Mouse (Mus musculus): ENCODE results near the gene Urm1. TPM values are rescaled to one million over a fixed set of nuclear protein-coding genes. Genes with fewer than 3 reads are reported as not detected.
"Not testable (repeated sequence)": the region's sequence is repeated elsewhere in the genome, so short reads cannot be mapped to it uniquely, and the experiment has no call there.

Gene Urm1
- polyA plus RNA-seq, 1 experiment, result 22.3 TPM

DNA sequence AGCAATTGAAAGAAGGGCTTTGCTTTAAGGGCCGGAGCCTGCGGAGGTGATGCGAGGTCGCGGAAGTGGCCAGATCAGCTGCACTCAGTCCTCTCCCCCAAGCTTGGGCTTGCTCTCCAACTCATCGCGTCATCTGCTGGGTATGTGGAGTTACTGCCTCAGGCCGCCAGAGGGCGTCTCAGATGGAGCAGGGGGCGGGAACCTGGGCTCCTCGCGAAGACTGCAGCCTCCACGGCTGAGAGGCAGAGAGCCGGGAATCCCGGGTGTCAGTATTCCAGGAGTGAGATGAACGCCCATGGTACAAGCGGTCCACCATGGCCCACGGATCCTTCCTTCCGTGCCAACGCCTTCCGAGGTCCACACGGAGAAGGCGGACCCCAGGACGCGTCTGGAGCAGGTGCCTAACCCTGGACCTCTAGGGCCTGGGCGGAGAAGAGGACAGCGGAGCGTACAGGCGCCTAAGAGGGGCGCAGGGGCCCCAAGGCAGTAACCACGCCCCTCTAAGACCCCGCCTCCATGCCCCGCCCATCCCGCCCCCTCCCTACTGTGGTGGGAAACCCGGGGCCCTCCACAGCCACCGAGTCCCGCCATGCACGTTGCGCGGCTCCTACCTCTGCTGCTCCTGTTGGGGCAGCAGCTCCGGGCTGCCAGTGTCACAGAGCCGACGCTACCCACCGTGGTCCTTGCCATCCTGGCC is 49.2 kb downstream of the Urm1 start, which contains the start of gene Cercam:
Cercam (plus strand) TSS at position 216 of the 697 bp plus-strand sequence.
- no peaks in the 10 kb centered on the region; the same call in 1 of the 2 replicates for H3K4me1 ChIP-seq (ENCODE audit: control insufficient read depth, insufficient read depth, low read length)
- H3K27ac ChIP-seq (ENCODE audit: control insufficient read depth, insufficient read depth, low read depth, low read length, poor library complexity), result peak within 1 kb of the TSS; percentile 87
- TF ChIP-seq POLR2A (IDR thresholded peaks at IDR 0.05; ENCODE audit: borderline replicate concordance, control insufficient read depth, low read depth, low read length) (peak; percentile 58), CTCF (IDR thresholded peaks at IDR 0.05; ENCODE audit: control insufficient read depth, insufficient read depth, low read length) (peak; percentile 92)

DNA sequence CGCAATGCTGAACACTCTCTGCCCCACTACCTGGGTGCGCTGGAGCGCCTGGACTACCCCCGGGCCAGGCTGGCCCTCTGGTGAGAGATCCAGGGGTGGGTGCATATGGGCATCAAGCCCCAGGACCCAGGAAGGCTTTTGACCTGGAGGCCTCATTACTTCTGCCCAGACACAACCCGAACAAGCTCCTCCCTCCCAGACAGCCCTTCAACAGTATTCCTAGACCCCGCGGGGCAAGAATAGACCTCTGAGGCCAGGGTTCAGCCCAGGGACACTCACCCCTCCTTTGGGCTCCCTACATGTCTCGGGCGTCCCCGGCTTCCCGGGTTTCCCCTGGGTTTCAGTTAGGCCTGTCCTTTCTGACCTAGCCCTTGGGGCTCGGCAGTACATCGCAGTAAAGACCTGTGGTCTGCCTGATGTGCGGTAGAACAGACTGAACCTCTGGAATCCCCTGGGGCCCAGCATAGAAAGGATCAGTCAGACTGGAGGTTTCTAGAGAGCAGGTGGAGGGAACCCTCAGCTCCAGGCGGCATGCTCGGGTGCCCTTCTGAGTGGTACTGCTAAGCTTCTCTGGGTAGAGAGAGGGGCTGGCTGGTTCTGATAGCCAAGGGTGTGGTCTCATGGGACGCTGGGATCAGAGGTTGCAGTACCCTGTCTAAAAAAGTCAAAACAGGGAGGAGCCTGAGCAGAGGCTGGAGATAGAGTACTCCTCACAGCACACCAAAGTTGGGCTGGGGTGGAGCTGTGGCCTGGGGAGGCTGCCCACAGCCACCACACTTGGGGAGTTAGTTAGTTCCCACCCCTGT is 50.0 kb downstream of the Urm1 start:
- no peak for TF ChIP-seq CTCF (IDR thresholded peaks at IDR 0.05; ENCODE audit: control insufficient read depth, insufficient read depth, low read length)
- TF ChIP-seq POLR2A (IDR thresholded peaks at IDR 0.05; ENCODE audit: borderline replicate concordance, control insufficient read depth, low read depth, low read length), result peak; percentile 82
- Histone ChIP-seq H3K4me3 (replicated peaks; ENCODE audit: control insufficient read depth, low read depth, low read length) (peak overlapping the region; percentile 93), H3K27ac (ENCODE audit: control insufficient read depth, insufficient read depth, low read depth, low read length, poor library complexity) (peak overlapping the region; percentile 87), H3K4me1 (ENCODE audit: control insufficient read depth, insufficient read depth, low read length) (no peaks in the 10 kb centered on the region; the same call in 1 of the 2 replicates)
- 2% methylated on average over 17 of the region's 17 CpGs for WGBS

More for the DNA sequence above, 49.2 kb downstream of the Urm1 start, which contains the start of gene Cercam:
- peak within 1 kb of the TSS; percentile 93 for H3K4me3 ChIP-seq (replicated peaks; ENCODE audit: control insufficient read depth, low read depth, low read length)
- WGBS, result under 1% methylated on average over 44 of the region's 44 CpGs

DNA sequence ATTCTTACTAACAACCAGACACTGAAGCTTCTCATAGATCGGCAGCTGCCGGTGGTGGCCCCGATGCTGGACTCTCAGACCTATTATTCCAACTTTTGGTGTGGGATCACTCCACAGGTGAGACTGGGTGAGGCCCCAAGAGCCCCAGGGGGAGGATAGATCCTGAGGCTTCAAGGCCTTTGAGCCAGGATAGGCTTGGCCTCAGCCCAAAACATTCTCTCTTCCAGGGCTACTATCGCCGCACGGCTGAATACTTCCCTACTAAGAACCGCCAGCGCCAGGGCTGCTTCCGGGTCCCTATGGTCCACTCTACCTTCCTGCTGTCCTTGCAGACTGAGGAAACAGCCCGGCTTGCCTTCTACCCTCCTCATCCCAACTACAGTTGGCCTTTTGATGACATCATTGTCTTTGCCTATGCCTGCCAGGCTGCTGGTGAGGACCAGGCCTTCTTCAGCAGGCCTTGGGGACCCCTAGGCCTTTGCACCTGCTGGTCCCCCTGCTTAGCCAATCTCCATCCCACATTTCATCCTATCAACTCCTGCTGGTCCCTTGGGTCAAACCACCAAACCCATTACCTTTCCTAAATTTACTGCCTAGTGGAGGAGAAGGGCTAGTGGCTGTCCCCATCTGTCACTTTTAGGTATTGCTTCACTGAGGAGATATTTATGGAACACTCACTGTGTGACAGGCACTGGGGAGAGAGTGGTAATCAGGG is 52.9 kb downstream of the Urm1 start:
- TF ChIP-seq CTCF (IDR thresholded peaks at IDR 0.05; ENCODE audit: control insufficient read depth, insufficient read depth, low read length) (no peak), POLR2A (IDR thresholded peaks at IDR 0.05; ENCODE audit: borderline replicate concordance, control insufficient read depth, low read depth, low read length) (no peak)
- Histone ChIP-seq H3K4me1 (ENCODE audit: control insufficient read depth, insufficient read depth, low read length) (no peaks in the 10 kb centered on the region; the same call in 1 of the 2 replicates), H3K4me3 (replicated peaks; ENCODE audit: control insufficient read depth, low read depth, low read length) (no peak overlapping the region), H3K27ac (ENCODE audit: control insufficient read depth, insufficient read depth, low read depth, low read length, poor library complexity) (no peak overlapping the region)
- 95% methylated on average over 10 of the region's 10 CpGs for WGBS

DNA sequence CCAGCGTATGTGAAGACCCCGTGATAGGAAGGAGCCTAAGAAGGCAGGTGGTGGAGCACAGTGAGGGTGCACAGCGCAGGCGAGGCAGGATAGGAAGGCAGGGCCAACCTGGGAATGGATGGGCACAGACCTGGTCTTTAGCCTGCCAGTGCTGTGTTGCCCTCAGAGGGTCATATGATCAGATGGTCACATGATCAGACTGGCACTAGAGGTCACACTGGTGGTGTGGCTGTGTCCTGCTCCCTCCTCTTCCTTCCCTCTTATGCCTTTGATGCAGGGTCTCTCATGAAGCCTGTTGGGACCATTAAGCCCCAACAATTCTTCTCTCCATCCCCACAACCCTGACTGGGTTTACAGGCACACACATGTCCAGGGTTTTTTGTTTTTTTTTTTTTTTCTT is 53.9 kb downstream of the Urm1 start:
- TF ChIP-seq CTCF (IDR thresholded peaks at IDR 0.05; ENCODE audit: control insufficient read depth, insufficient read depth, low read length), result no peak
- TF ChIP-seq POLR2A (IDR thresholded peaks at IDR 0.05; ENCODE audit: borderline replicate concordance, control insufficient read depth, low read depth, low read length), result no peak
- Histone ChIP-seq H3K4me1 (ENCODE audit: control insufficient read depth, insufficient read depth, low read length) (no peaks in the 10 kb centered on the region; the same call in 1 of the 2 replicates), H3K27ac (ENCODE audit: control insufficient read depth, insufficient read depth, low read depth, low read length, poor library complexity) (no peak overlapping the region), H3K4me3 (replicated peaks; ENCODE audit: control insufficient read depth, low read depth, low read length) (no peak overlapping the region)
- WGBS, result 88% methylated on average over 4 of the region's 4 CpGs

DNA sequence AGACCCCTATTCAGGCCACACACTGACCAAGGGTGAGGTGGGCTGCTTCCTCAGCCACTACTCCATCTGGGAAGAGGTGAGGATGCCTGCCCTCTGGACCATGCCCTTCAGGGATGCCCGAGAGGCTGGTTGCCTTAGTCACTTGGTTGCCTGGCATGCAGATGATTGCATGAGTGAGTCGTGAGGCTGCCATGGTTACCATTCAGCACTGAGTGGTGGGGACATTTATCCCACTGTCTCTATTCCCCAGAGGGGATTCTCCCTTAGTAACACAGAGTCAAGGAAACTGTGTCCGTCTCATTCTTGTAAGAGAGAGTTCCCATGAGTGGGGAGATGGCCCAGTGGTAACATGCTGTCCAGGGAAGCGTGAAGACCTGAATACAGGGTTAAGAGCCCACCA is 58.2 kb downstream of the Urm1 start:
- WGBS, result 94% methylated on average over 4 of the region's 4 CpGs
- Histone ChIP-seq H3K27ac (ENCODE audit: control insufficient read depth, insufficient read depth, low read depth, low read length, poor library complexity) (no peak overlapping the region), H3K4me1 (ENCODE audit: control insufficient read depth, insufficient read depth, low read length) (no peaks in the 10 kb centered on the region; the same call in 1 of the 2 replicates), H3K4me3 (replicated peaks; ENCODE audit: control insufficient read depth, low read depth, low read length) (no peak overlapping the region)
- TF ChIP-seq POLR2A (IDR thresholded peaks at IDR 0.05; ENCODE audit: borderline replicate concordance, control insufficient read depth, low read depth, low read length) (no peak), CTCF (IDR thresholded peaks at IDR 0.05; ENCODE audit: control insufficient read depth, insufficient read depth, low read length) (no peak)

DNA sequence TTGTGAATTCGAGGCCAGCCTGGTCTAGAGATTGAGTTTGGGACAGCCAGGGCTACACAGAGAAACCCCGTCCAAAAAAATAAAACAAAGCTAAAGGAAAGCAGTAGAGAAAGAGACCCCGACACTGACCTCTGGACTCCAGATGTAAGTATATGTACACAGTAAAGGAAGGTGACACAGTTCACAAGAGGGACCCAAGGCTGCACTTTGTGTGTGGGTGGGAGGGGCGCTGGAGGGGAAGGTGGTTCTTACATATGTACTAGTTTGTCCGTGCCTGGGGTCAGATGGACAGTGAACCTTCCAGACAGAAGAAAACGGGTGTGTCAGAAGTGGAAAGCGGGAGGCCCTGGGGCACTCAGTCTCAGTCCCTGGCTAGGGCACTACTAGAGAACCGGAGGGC is 59.3 kb downstream of the Urm1 start:
- H3K4me3 ChIP-seq (replicated peaks; ENCODE audit: control insufficient read depth, low read depth, low read length), result no peak overlapping the region
- no peak overlapping the region for H3K27ac ChIP-seq (ENCODE audit: control insufficient read depth, insufficient read depth, low read depth, low read length, poor library complexity)
- no peaks in the 10 kb centered on the region for H3K4me1 ChIP-seq (ENCODE audit: control insufficient read depth, insufficient read depth, low read length)
- 90% methylated on average over 8 of the region's 8 CpGs for WGBS
- TF ChIP-seq POLR2A (IDR thresholded peaks at IDR 0.05; ENCODE audit: borderline replicate concordance, control insufficient read depth, low read depth, low read length), result no peak
- TF ChIP-seq CTCF (IDR thresholded peaks at IDR 0.05; ENCODE audit: control insufficient read depth, insufficient read depth, low read length), result no peak

DNA sequence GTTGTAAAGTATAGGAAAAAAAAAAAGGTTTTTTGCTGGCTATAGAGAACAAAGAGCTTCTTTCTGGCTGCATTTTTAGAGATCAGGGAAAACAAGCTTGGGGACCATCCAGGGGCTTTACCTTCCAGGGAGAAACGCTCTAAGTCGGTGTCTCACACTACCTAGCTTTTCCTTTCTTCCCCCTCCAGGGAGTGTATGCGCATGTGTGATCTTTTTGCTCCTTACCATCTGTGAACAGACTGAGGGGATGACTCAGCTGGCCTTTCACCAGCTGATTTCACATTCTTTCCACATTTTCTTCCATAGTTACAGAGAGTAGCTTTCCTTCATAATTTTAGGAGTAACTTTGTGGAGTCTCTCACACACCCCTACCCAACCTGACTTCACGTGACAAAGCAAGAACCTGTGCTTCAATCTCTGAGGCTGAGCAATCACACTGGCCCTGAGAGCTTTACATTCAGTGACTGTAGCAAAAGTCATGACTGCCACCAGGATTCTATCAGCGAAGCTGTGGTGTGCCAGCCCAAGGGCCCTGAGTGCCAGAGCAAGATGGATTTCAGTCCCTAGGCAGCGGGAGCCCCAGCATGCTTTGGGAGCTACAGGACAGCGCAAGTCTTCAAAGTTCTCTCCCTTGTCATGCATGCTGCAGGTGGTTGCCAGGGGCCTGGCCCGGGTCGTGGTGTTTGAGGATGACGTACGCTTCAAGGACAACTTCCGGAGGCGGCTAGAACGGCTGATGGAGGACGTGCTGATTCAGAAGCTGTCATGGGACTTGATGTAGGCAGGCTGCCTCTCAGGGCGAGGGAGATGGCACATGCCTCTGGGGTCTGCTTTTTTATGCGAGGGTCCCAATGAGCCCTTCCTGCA is 60.3 kb downstream of the Urm1 start:
- WGBS, result 93% methylated on average over 17 of the region's 17 CpGs
- no peak overlapping the region for H3K4me3 ChIP-seq (replicated peaks; ENCODE audit: control insufficient read depth, low read depth, low read length)
- TF ChIP-seq POLR2A (IDR thresholded peaks at IDR 0.05; ENCODE audit: borderline replicate concordance, control insufficient read depth, low read depth, low read length) (no peak), CTCF (IDR thresholded peaks at IDR 0.05; ENCODE audit: control insufficient read depth, insufficient read depth, low read length) (no peak)
- no peak overlapping the region for H3K27ac ChIP-seq (ENCODE audit: control insufficient read depth, insufficient read depth, low read depth, low read length, poor library complexity)
- no peaks in the 10 kb centered on the region for H3K4me1 ChIP-seq (ENCODE audit: control insufficient read depth, insufficient read depth, low read length)

DNA sequence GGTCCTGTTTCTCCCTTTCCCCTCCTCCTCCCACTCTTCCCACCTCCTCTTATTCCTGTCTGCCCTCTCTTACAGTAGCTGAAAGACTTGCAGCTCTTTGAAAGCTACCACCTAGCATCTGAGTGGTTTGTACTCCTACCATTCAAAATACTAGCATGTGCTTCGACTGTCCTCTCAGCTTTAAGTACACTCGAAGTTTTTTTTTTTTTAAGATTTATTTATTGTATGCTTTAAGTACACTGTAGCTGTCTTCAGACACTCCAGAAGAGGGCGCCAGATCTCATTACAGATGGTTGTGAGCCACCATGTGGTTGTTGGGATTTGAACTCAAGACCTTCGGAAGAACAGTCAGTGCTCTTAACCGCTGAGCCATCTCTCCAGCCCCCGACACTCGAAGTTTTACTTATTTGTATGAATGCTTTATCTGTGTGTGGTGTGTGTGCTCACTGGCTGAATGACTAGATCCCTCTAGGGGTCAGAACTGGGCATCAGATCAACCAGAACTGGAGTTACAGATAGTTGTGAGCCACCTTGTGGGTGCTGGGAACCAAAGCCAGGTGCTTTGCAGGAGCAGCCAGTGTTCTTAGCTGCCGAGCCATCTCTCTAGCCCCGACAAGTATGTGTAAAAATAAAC is 66.9 kb downstream of the Urm1 start:
- H3K4me3 ChIP-seq (replicated peaks; ENCODE audit: control insufficient read depth, low read depth, low read length); H3K27ac ChIP-seq (ENCODE audit: control insufficient read depth, insufficient read depth, low read depth, low read length, poor library complexity); H3K4me1 ChIP-seq (ENCODE audit: control insufficient read depth, insufficient read depth, low read length): not testable (repeated sequence)
- WGBS, result 54% methylated on average over 9 of the region's 9 CpGs
